Mouse (Mus musculus) neural tube, embryonic 11.5 days (tissue): ENCODE data around the gene Polr3gl. TPM values are rescaled to one million over a fixed set of nuclear protein-coding genes. Genes with fewer than 3 reads are reported as not detected.

Source experiments
- ATAC-seq: fragments of 200-750 bp; cut with Nextera tagmentation; 2 replicates; pipeline ENCODE4 v1.8.0; 2017; ENCODE audit warnings: moderate number of reproducible peaks, mild to moderate bottlenecking, moderate TSS enrichment, moderate library complexity; ENCODE audit not compliant: insufficient read depth, low FRiP score, low TSS enrichment
- DNase-seq: peaks from one replicate; pipeline ENCODE4 v3.0.0-alpha.2; 2015; ENCODE audit warnings: low spot score
- H3K27ac ChIP-seq: fragments of 300-500 bp; sonication (generic); 2 replicates; pipeline ENCODE4 v1.5.1; 2014; ENCODE audit warnings: low read depth, mild to moderate bottlenecking, low read length
- H3K27me3 ChIP-seq: fragments of 300-500 bp; sonication (generic); 2 replicates; pipeline ENCODE4 v1.6.1; 2014; ENCODE audit warnings: mild to moderate bottlenecking, low read length, mixed read lengths; ENCODE audit not compliant: control insufficient read depth, insufficient read depth
- H3K36me3 ChIP-seq: fragments of 300-500 bp; sonication (generic); 2 replicates; pipeline ENCODE4 v1.6.1; 2014; ENCODE audit warnings: mild to moderate bottlenecking, low read length, moderate library complexity, mixed read lengths; ENCODE audit not compliant: control insufficient read depth, insufficient read depth
- H3K4me1 ChIP-seq: fragments of 300-500 bp; sonication (generic); 2 replicates; pipeline ENCODE4 v1.6.1; 2014; ENCODE audit warnings: low read length, mixed read lengths; ENCODE audit not compliant: control insufficient read depth, insufficient read depth
- H3K4me2 ChIP-seq: fragments of 300-500 bp; sonication (generic); 2 replicates; pipeline ENCODE4 v1.6.1; 2014; ENCODE audit warnings: low read depth, mild to moderate bottlenecking, moderate library complexity
- H3K4me3 ChIP-seq: fragments of 300-500 bp; sonication (generic); 2 replicates; pipeline ENCODE4 v1.5.1; 2014; ENCODE audit warnings: low read depth, low read length
- H3K9ac ChIP-seq: fragments of 300-500 bp; sonication (generic); 2 replicates; pipeline ENCODE4 v1.6.1; 2014; ENCODE audit warnings: mild to moderate bottlenecking, low read length
- H3K9me3 ChIP-seq: fragments of 300-500 bp; sonication (generic); 2 replicates; pipeline ENCODE4 v1.6.1; 2016; ENCODE audit warnings: low read length; ENCODE audit not compliant: control insufficient read depth
- WGBS: fragments of 180-500 bp; shearing (Covaris S2); extraction: QIAGEN DNeasy Blood & Tissue Kit; methylation state at CpG from one replicate; pipeline ENCODE4 v1.1.7; 2014; 5-methylcytosine and 5-hydroxymethylcytosine counted together
- polyA plus RNA-seq: library from polyadenylated mRNA; unstranded; fragments of >200 nt; fragmentation: Nextera tagmentation; extraction: Ambion mirVana; gene quantifications from 2 replicates; pipeline ENCODE4 v1.2.1, GENCODE M21; 2014

The Polr3gl gene
- 12.8 and 15.8 TPM in 2 replicates for polyA plus RNA-seq

GRCm38 (mm10) chr3:96593790-96594560 is at the start of gene Polr3gl:
Gene Polr3gl, minus strand, starts transcription at chr3:96594181.
- Histone ChIP-seq H3K27ac (peak within 1 kb of the TSS; percentile 42; the same call in 1 of the 2 replicates), H3K4me2 (peak within 1 kb of the TSS; percentile 72), H3K36me3 (no peaks in the 10 kb centered on the region), H3K4me1 (peaks cover 21% of the 10 kb centered on the region), H3K27me3 (peaks cover 6% of the 10 kb centered on the region), H3K4me3 (peak within 1 kb of the TSS; percentile 53), H3K9ac (peak within 1 kb of the TSS; percentile 63), H3K9me3 (no peaks in the 10 kb centered on the region)
- peak; percentile 78 for ATAC-seq
- WGBS, result under 1% methylated on average over 38 of the region's 38 CpGs
- DNase-seq, result peak; percentile 94

- H3K27ac ChIP-seq, result no peak overlapping the region
- H3K4me3 ChIP-seq, result no peak overlapping the region
- no peaks in the 10 kb centered on the region for H3K27me3 ChIP-seq
- ATAC-seq (no peak), DNase-seq (peak; percentile 47)
- 87% methylated on average over 1 of the region's 1 CpGs for WGBS
- 0 out of 2 replicates have a peak, but pooled peaks cover 4% of the 10 kb centered on the region for H3K36me3 ChIP-seq
- no peak overlapping the region for H3K9ac ChIP-seq
- H3K4me1 ChIP-seq, result peaks cover 4% of the 10 kb centered on the region
- H3K9me3 ChIP-seq, result no peaks in the 10 kb centered on the region
- H3K4me2 ChIP-seq, result no peak overlapping the region
Observed at GRCm38 (mm10) chr3:96639219-96639618, 45.2 kb upstream of the Polr3gl start.

- H3K4me2 ChIP-seq, result peak overlapping the region; percentile 70
- H3K27me3 ChIP-seq, result no peaks in the 10 kb centered on the region
- H3K9me3 ChIP-seq, result no peaks in the 10 kb centered on the region
- 0 out of 2 replicates have a peak, but pooled peaks cover 2% of the 10 kb centered on the region for H3K36me3 ChIP-seq
- DNase-seq (no peak), ATAC-seq (no peak)
- peaks cover 4% of the 10 kb centered on the region for H3K4me1 ChIP-seq
- H3K27ac ChIP-seq, result no peak overlapping the region
- H3K9ac ChIP-seq, result no peak overlapping the region; the same call in 1 of the 2 replicates
- 77% methylated on average over 11 of the region's 11 CpGs for WGBS
- H3K4me3 ChIP-seq, result peak overlapping the region; percentile 90; the same call in 1 of the 2 replicates
Observed at GRCm38 (mm10) chr3:96636448-96636847, 42.5 kb upstream of the Polr3gl start.

GRCm38 (mm10) chr3:96635906-96636305 is 41.9 kb upstream of the Polr3gl start:
- Histone ChIP-seq H3K9me3 (no peaks in the 10 kb centered on the region), H3K36me3 (no peaks in the 10 kb centered on the region), H3K27ac (no peak overlapping the region), H3K4me1 (peaks cover 8% of the 10 kb centered on the region), H3K4me3 (peak overlapping the region; percentile 90), H3K9ac (peak overlapping the region; percentile 94), H3K4me2 (peak overlapping the region; percentile 70), H3K27me3 (no peaks in the 10 kb centered on the region)
- ATAC-seq (no peak; the same call in 1 of the 2 replicates), DNase-seq (no peak)
- 12% methylated on average over 15 of the region's 15 CpGs for WGBS

GRCm38 (mm10) chr3:96634928-96635879 is 41.2 kb upstream of the Polr3gl start, which contains the start of the genes Pex11b and Gm42957:
Gene Pex11b, plus strand, starts transcription at chr3:96635376.
Gene Gm42957, plus strand, starts transcription at chr3:96635474.
- DNase-seq, result peak; percentile 86
- Histone ChIP-seq H3K36me3 (no peaks in the 10 kb centered on the region), H3K27me3 (no peaks in the 10 kb centered on the region), H3K9me3 (no peaks in the 10 kb centered on the region), H3K4me3 (peak within 1 kb of the TSS; percentile 90), H3K4me2 (peak within 1 kb of the TSS; percentile 70), H3K4me1 (peaks cover 12% of the 10 kb centered on the region), H3K9ac (peak within 1 kb of the TSS; percentile 94), H3K27ac (peak within 1 kb of the TSS; percentile 71)
- peak; percentile 82 for ATAC-seq
- 2% methylated on average over 55 of the region's 60 CpGs for WGBS

GRCm38 (mm10) chr3:96634015-96634414 is 40.0 kb upstream of the Polr3gl start:
- H3K9me3 ChIP-seq, result no peaks in the 10 kb centered on the region
- 74% methylated on average over 1 of the region's 1 CpGs for WGBS
- H3K27me3 ChIP-seq, result no peaks in the 10 kb centered on the region
- H3K4me3 ChIP-seq, result no peak overlapping the region
- no peak for DNase-seq
- no peaks in the 10 kb centered on the region for H3K36me3 ChIP-seq
- H3K27ac ChIP-seq, result no peak overlapping the region
- H3K4me2 ChIP-seq, result no peak overlapping the region
- no peak overlapping the region for H3K9ac ChIP-seq
- no peak for ATAC-seq
- peaks cover 12% of the 10 kb centered on the region for H3K4me1 ChIP-seq

GRCm38 (mm10) chr3:96632058-96632457 is 38.1 kb upstream of the Polr3gl start:
- H3K9me3 ChIP-seq, result no peaks in the 10 kb centered on the region
- ATAC-seq (no peak), DNase-seq (no peak)

GRCm38 (mm10) chr3:96629729-96630600 is 36.0 kb upstream of the Polr3gl start, which contains the start of gene Rbm8a:
Gene Rbm8a, plus strand, starts transcription at chr3:96629933.
- Histone ChIP-seq H3K4me2 (peak within 1 kb of the TSS; percentile 59), H3K4me1 (peaks cover 10% of the 10 kb centered on the region), H3K27ac (no peak within 1 kb of the TSS), H3K4me3 (peak within 1 kb of the TSS; percentile 62), H3K9ac (peak within 1 kb of the TSS; percentile 73), H3K27me3 (no peaks in the 10 kb centered on the region), H3K36me3 (no peaks in the 10 kb centered on the region), H3K9me3 (no peaks in the 10 kb centered on the region)
- under 1% methylated on average over 48 of the region's 48 CpGs for WGBS
- DNase-seq (peak; percentile 97), ATAC-seq (peak; percentile 91)

More at GRCm38 (mm10) chr3:96632058-96632457, 38.1 kb upstream of the Polr3gl start:
- H3K27ac ChIP-seq, result no peak overlapping the region
- H3K4me2 ChIP-seq, result no peak overlapping the region
- no peaks in the 10 kb centered on the region for H3K36me3 ChIP-seq
- no peak overlapping the region for H3K4me3 ChIP-seq
- no peaks in the 10 kb centered on the region for H3K27me3 ChIP-seq
- no peak overlapping the region for H3K9ac ChIP-seq
- H3K4me1 ChIP-seq, result peaks cover 12% of the 10 kb centered on the region
